25 mouse cellular contexts compared by ENCODE assay signal in the genomic region with DNA sequence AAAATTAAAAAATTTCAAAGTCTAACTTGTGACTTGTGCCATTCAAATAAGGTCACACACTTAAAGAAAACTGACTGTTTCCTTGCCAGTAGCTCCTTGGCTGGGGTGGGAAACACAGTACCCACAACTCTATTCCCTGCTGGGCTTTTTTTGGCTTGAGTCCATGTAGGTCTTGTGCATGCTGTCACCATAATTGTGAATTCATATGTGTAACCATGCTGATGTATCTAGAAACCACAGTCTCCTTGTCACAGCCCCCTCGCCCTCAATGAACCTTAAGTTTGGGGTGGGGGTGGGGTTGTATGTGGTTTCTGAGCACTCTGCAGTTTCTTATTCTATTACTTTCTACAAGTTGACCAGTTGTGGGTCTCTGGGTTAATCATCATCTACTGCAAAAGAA. TPM values are rescaled to one million over a fixed set of nuclear protein-coding genes. Genes with fewer than 3 reads are reported as not detected.
DNase-seq lines count a peak whose midpoint lies in the region; ATAC-seq and TF ChIP-seq lines count a peak whose summit lies in the region.
"Had no signal": no experiment of that assay in that cellular context is flagged by ENCODE, and none has a peak within 500 bp of the region (broad histone marks: within the 10 kb centered on the region; RNA-seq: fewer than 3 reads in every experiment).

No protein-coding gene starts in this region.

- no peak for TF ChIP-seq POLR2A in CH12.LX (IDR thresholded peaks at IDR 0.05; ENCODE audit: low read depth, low read length)

- H3K79me2 ChIP-seq in CH12.LX (replicated peaks; ENCODE audit: control insufficient read depth, extremely low read depth, insufficient read depth, poor library complexity, severe bottlenecking) = peaks cover 7% of the 10 kb centered on the region; the same call in 1 of the 2 replicates

- TF ChIP-seq CTCF in layer of hippocampus, adult 2 months (conservative IDR thresholded peaks at IDR 0.05) = no peak
- TF ChIP-seq CTCF in CH12.LX (conservative IDR thresholded peaks at IDR 0.05 in 1 of 2, IDR thresholded peaks at IDR 0.05 in 1 of 2; ENCODE audit: low read depth in 2 of 2, low read length in 2 of 2) = no peak

- no peaks in the 10 kb centered on the region for H3K9me3 ChIP-seq in midbrain, embryonic 11.5 days (ENCODE audit: control insufficient read depth, low read length)
- H3K9me3 ChIP-seq in midbrain, embryonic 10.5 days (replicated peaks) = no peaks in the 10 kb centered on the region
- H3K9me3 ChIP-seq in CH12.LX (replicated peaks; ENCODE audit: low read length) = no peaks in the 10 kb centered on the region
- H3K9me3 ChIP-seq: embryonic facial prominence, embryonic 13.5 days; forebrain, embryonic 12.5 days; heart, embryonic 15.5 days; hindbrain, embryonic 13.5 days had no signal

- peak; percentile 78 to 84 for DNase-seq in cerebellum, postnatal 10 days
- DNase-seq in cerebellum, adult 11-12 months = no peak
- no peak for DNase-seq in layer of hippocampus, adult 2 months (ENCODE audit: low spot score in 2 of 2)
- no peak for DNase-seq in layer of hippocampus, postnatal 10 days (ENCODE audit: low spot score in 2 of 2)
- peak; percentile 49 for DNase-seq in midbrain, embryonic 11.5 days (ENCODE audit: low spot score, missing footprints)
- DNase-seq in midbrain, embryonic 10.5 days (ENCODE audit: low spot score) = no peak
- DNase-seq in CH12.LX (ENCODE audit: extremely low read depth) = no peak
- no peak for DNase-seq in spleen, adult 12 weeks (ENCODE audit: low spot score)
- DNase-seq: adrenal gland, adult 2 months; adrenal gland, postnatal 25 days; cerebellum, adult 8-10 months; cerebellum, postnatal 36 days; forebrain, postnatal 0 days; gastrocnemius, postnatal 14 days; heart, adult 2 months; heart, postnatal 14 days had no signal

- in situ Hi-C loops in CH12.LX (cut with MboI; ENCODE audit: low pct_ligation_motif_present, low pct_unique_long_range_greater_than_20kb, low sequenced_read_pairs) = no loop called here

- H3K27me3 ChIP-seq in midbrain, embryonic 11.5 days (ENCODE audit: control insufficient read depth, insufficient read depth, low read length) = no peaks in the 10 kb centered on the region
- no peaks in the 10 kb centered on the region for H3K27me3 ChIP-seq in midbrain, embryonic 10.5 days (ENCODE audit: low read depth, poor library complexity, severe bottlenecking)
- H3K27me3 ChIP-seq in CH12.LX (replicated peaks) = no peaks in the 10 kb centered on the region
- H3K27me3 ChIP-seq: embryonic facial prominence, embryonic 13.5 days; forebrain, embryonic 12.5 days; heart, embryonic 15.5 days; hindbrain, embryonic 13.5 days had no signal

- no peak overlapping the region for H3K9ac ChIP-seq in midbrain, embryonic 11.5 days (ENCODE audit: low read length)
- no peak overlapping the region for H3K9ac ChIP-seq in CH12.LX (ENCODE audit: insufficient read depth, low read depth)
- H3K9ac ChIP-seq: embryonic facial prominence, embryonic 13.5 days; forebrain, embryonic 12.5 days; forebrain, postnatal 0 days; heart, embryonic 15.5 days; hindbrain, embryonic 13.5 days had no signal

- ATAC-seq in midbrain, embryonic 11.5 days (ENCODE audit: low FRiP score) = no peak
- ATAC-seq: forebrain, postnatal 0 days had no signal

- H3K4me2 ChIP-seq in midbrain, embryonic 11.5 days = no peak overlapping the region
- H3K4me2 ChIP-seq in CH12.LX (ENCODE audit: insufficient read depth, low read depth, poor library complexity, severe bottlenecking) = no peak overlapping the region
- H3K4me2 ChIP-seq: embryonic facial prominence, embryonic 13.5 days; forebrain, embryonic 12.5 days; heart, embryonic 11.5 days; heart, embryonic 15.5 days; hindbrain, embryonic 13.5 days had no signal

- TF ChIP-seq RAD21 in CH12.LX (IDR thresholded peaks at IDR 0.05; ENCODE audit: low read depth, low read length) = no peak

- H3K36me3 ChIP-seq in midbrain, embryonic 11.5 days (ENCODE audit: control insufficient read depth, insufficient read depth, low read length) = no peaks in the 10 kb centered on the region
- H3K36me3 ChIP-seq in midbrain, embryonic 10.5 days = no peaks in the 10 kb centered on the region
- H3K36me3 ChIP-seq in CH12.LX (replicated peaks in 1 of 2; ENCODE audit: control insufficient read depth in 1 of 2, insufficient read depth in 1 of 2, low read length in 1 of 2) = peaks cover 0 to 35% of the 10 kb centered on the region in 2 experiments
- H3K36me3 ChIP-seq: forebrain, embryonic 12.5 days; heart, embryonic 15.5 days had no signal

- TF ChIP-seq EP300 in CH12.LX (IDR thresholded peaks at IDR 0.05; ENCODE audit: low read length) = peak; percentile 37; the same call in 1 of the 2 replicates

- H3K4me3 ChIP-seq in layer of hippocampus, adult 2 months = no peak overlapping the region
- H3K4me3 ChIP-seq in midbrain, embryonic 11.5 days (ENCODE audit: low read depth, low read length) = no peak overlapping the region
- no peak overlapping the region for H3K4me3 ChIP-seq in midbrain, embryonic 10.5 days
- H3K4me3 ChIP-seq in CH12.LX (replicated peaks in 1 of 3; ENCODE audit: low read depth in 2 of 3, low read length in 2 of 3, poor library complexity in 1 of 3) = no peak overlapping the region
- H3K4me3 ChIP-seq: embryonic facial prominence, embryonic 13.5 days; forebrain, embryonic 12.5 days; heart, adult 2 months; heart, embryonic 15.5 days; hindbrain, embryonic 13.5 days had no signal

- peak overlapping the region; percentile 11; the same call in 1 of the 2 replicates for H3K27ac ChIP-seq in layer of hippocampus, adult 2 months
- no peak overlapping the region for H3K27ac ChIP-seq in midbrain, embryonic 11.5 days (ENCODE audit: low read depth, low read length)
- H3K27ac ChIP-seq in midbrain, embryonic 10.5 days (replicated peaks) = no peak overlapping the region
- no peak overlapping the region for H3K27ac ChIP-seq in CH12.LX (ENCODE audit: insufficient read depth, low read depth)
- H3K27ac ChIP-seq: embryonic facial prominence, embryonic 13.5 days; forebrain, embryonic 12.5 days; heart, adult 2 months; heart, embryonic 15.5 days; hindbrain, embryonic 13.5 days had no signal

- 94% methylated on average over 1 of the region's 1 CpGs for WGBS in midbrain, embryonic 11.5 days
- WGBS in midbrain, embryonic 10.5 days = 90% methylated on average over 1 of the region's 1 CpGs

- dilution Hi-C loops in CH12.LX (cut with MboI; ENCODE audit: extremely low pct_ligation_motif_present, extremely low pct_unique_long_range_greater_than_20kb, low sequenced_read_pairs) = no loop called here

- H3K4me1 ChIP-seq in midbrain, embryonic 11.5 days (ENCODE audit: control insufficient read depth, insufficient read depth, low read length) = peaks cover 4% of the 10 kb centered on the region; the same call in 1 of the 2 replicates
- H3K4me1 ChIP-seq in midbrain, embryonic 10.5 days = peaks cover 10% of the 10 kb centered on the region
- H3K4me1 ChIP-seq in CH12.LX (ENCODE audit: control insufficient read depth in 1 of 2, insufficient read depth in 2 of 2) = peaks cover 43 to 95% of the 10 kb centered on the region in 2 experiments

TF ChIP-seq in CH12.LX, 34 proteins besides CTCF, POLR2A, EP300 and RAD21 (continues in another document):
- no peak for TF ChIP-seq ZC3H11A (IDR thresholded peaks at IDR 0.05; ENCODE audit: low read depth, low read length)
- TF ChIP-seq CHD2 (IDR thresholded peaks at IDR 0.05; ENCODE audit: low read length) = peak; percentile 25; the same call in 1 of the 2 replicates
- peak; percentile 62; the same call in 1 of the 2 replicates for TF ChIP-seq ETS1 (conservative IDR thresholded peaks at IDR 0.05; ENCODE audit: low read depth, low read length)

RNA-seq across cellular contexts. Expression of a gene that starts 23.9 kb away (rescaled TPM):
- total RNA-seq in layer of hippocampus, adult 2 months (2021) = under 1 TPM; 0.47 to 0.72 TPM
- 1 to 10 TPM in 1 of 2 experiments, not detected in 1; 1.1 TPM for total RNA-seq in layer of hippocampus, postnatal 10 days (2021)
- polyA plus RNA-seq in midbrain, embryonic 11.5 days (2014; fragmentation: Nextera tagmentation; extraction: Ambion mirVana) = not detected in 2 replicates
- polyA plus RNA-seq in midbrain, embryonic 10.5 days (2016; fragmentation: Nextera tagmentation; extraction: Ambion mirVana) = not detected in 2 replicates
- total RNA-seq in CH12.LX (2012; rRNA removed) (0.17 TPM in 1 of 2 replicates, not detected in the other), CH12.LX (2014; rRNA removed) (not detected in 2 replicates)
- polyA plus RNA-seq in CH12.LX (2012; ENCODE audit: insufficient read length, low read depth) = not detected in 2 replicates
- total RNA-seq: adrenal gland, adult 2 months; adrenal gland, postnatal 25 days; gastrocnemius, adult 18-20 months; gastrocnemius, postnatal 14 days; heart, adult 2 months; heart, postnatal 14 days; hematopoietic stem cell, adult 5-6 weeks had no signal
- polyA plus RNA-seq: adrenal gland, adult 2 months; C2C12; embryonic facial prominence, embryonic 13.5 days; forebrain, embryonic 12.5 days; forebrain, postnatal 0 days; heart, embryonic 11.5 days; heart, embryonic 15.5 days; hindbrain, embryonic 13.5 days had no signal

RNA-seq across cellular contexts. Expression of a gene that starts 27.3 kb away (rescaled TPM):
- not detected for total RNA-seq in layer of hippocampus, adult 2 months (2021)
- under 1 TPM in 1 of 2 experiments, not detected in 1; 0.94 TPM for total RNA-seq in layer of hippocampus, postnatal 10 days (2021)
- not detected in 2 replicates for polyA plus RNA-seq in midbrain, embryonic 11.5 days (2014; fragmentation: Nextera tagmentation; extraction: Ambion mirVana)
- polyA plus RNA-seq in midbrain, embryonic 10.5 days (2016; fragmentation: Nextera tagmentation; extraction: Ambion mirVana) = not detected in 2 replicates
- total RNA-seq in CH12.LX (2012; rRNA removed) (not detected in 2 replicates), CH12.LX (2014; rRNA removed) (not detected in 2 replicates)
- not detected in 2 replicates for polyA plus RNA-seq in CH12.LX (2012; ENCODE audit: insufficient read length, low read depth)
- total RNA-seq: adrenal gland, adult 2 months; adrenal gland, postnatal 25 days; ES-E14; forebrain, postnatal 0 days; heart, adult 2 months; heart, postnatal 14 days; hematopoietic stem cell, adult 5-6 weeks had no signal
- polyA plus RNA-seq: embryonic facial prominence, embryonic 13.5 days; forebrain, embryonic 12.5 days; heart, adult 2 months; heart, embryonic 11.5 days; heart, embryonic 15.5 days; hindbrain, embryonic 13.5 days had no signal

RNA-seq across cellular contexts. Expression of a gene that starts 29.1 kb away (rescaled TPM):
- total RNA-seq in layer of hippocampus, adult 2 months (2021) = 100 to 1,000 TPM; 505 to 510 TPM
- 100 to 1,000 TPM; 208 to 249 TPM for total RNA-seq in layer of hippocampus, postnatal 10 days (2021)
- polyA plus RNA-seq in midbrain, embryonic 11.5 days (2014; fragmentation: Nextera tagmentation; extraction: Ambion mirVana) = 12.3 and 12.9 TPM in 2 replicates
- 10.3 and 12.6 TPM in 2 replicates for polyA plus RNA-seq in midbrain, embryonic 10.5 days (2016; fragmentation: Nextera tagmentation; extraction: Ambion mirVana)
- 24.3 and 31.2 TPM in 2 replicates for total RNA-seq in CH12.LX (2012; rRNA removed)
- total RNA-seq in CH12.LX (2014; rRNA removed) = 11.6 and 15.0 TPM in 2 replicates
- polyA plus RNA-seq in CH12.LX (2012; ENCODE audit: insufficient read length, low read depth) = 79.8 and 82.8 TPM in 2 replicates

RNA-seq across cellular contexts. Expression of a gene that starts 47.2 kb away (rescaled TPM):
- total RNA-seq in layer of hippocampus, adult 2 months (2021) = not detected
- total RNA-seq in layer of hippocampus, postnatal 10 days (2021) = not detected
- 0.61 and 0.81 TPM in 2 replicates for polyA plus RNA-seq in midbrain, embryonic 11.5 days (2014; fragmentation: Nextera tagmentation; extraction: Ambion mirVana)
- polyA plus RNA-seq in midbrain, embryonic 10.5 days (2016; fragmentation: Nextera tagmentation; extraction: Ambion mirVana) = 0.44 and 0.48 TPM in 2 replicates
- total RNA-seq in CH12.LX (2012; rRNA removed) (0.25 TPM in 2 replicates), CH12.LX (2014; rRNA removed) (not detected in 2 replicates)
- 0.84 and 1.1 TPM in 2 replicates for polyA plus RNA-seq in CH12.LX (2012; ENCODE audit: insufficient read length, low read depth)
- total RNA-seq: adrenal gland, postnatal 25 days had no signal

RNA-seq across cellular contexts. Expression of a gene that starts 51.9 kb away (rescaled TPM):
- total RNA-seq in layer of hippocampus, adult 2 months (2021) = 10 to 100 TPM; 17.7 to 19.2 TPM
- 10 to 100 TPM; 25.0 to 25.6 TPM for total RNA-seq in layer of hippocampus, postnatal 10 days (2021)
- 3.5 and 4.0 TPM in 2 replicates for polyA plus RNA-seq in midbrain, embryonic 11.5 days (2014; fragmentation: Nextera tagmentation; extraction: Ambion mirVana)
- polyA plus RNA-seq in midbrain, embryonic 10.5 days (2016; fragmentation: Nextera tagmentation; extraction: Ambion mirVana) = 3.5 and 4.1 TPM in 2 replicates
- total RNA-seq in CH12.LX (2012; rRNA removed) (4.0 and 4.8 TPM in 2 replicates), CH12.LX (2014; rRNA removed) (3.1 and 3.4 TPM in 2 replicates)
- 6.6 and 6.7 TPM in 2 replicates for polyA plus RNA-seq in CH12.LX (2012; ENCODE audit: insufficient read length, low read depth)

Comparison
In these comparisons a context has a peak if more than half of its experiments do, and no peak if none do; other contexts are left out.
1. DNase-seq: peak in cerebellum, postnatal 10 days (2 of 2) and midbrain, embryonic 11.5 days (single experiment); none in cerebellum, adult 11-12 months (single experiment), layer of hippocampus, adult 2 months (0 of 2), layer of hippocampus, postnatal 10 days (0 of 2), midbrain, embryonic 10.5 days (single experiment), CH12.LX (single experiment) and spleen, adult 12 weeks (single experiment).
2. RNA of a gene that starts 29.1 kb away (total RNA-seq): 505 to 510 TPM in layer of hippocampus, adult 2 months and 208 to 249 TPM in layer of hippocampus, postnatal 10 days; 11.6 to 31.2 TPM in CH12.LX; every median in the first group is over 4 times any median in the second.